Mouse (Mus musculus): ENCODE measurements around the gene Psors1c2. TPM values are rescaled to one million over a fixed set of nuclear protein-coding genes. Genes with fewer than 3 reads are reported as not detected.

The Psors1c2 gene
- polyA plus RNA-seq, 1 experiment from 2014 or later, result 1.1 TPM

GRCm38 (mm10) chr17:35549437-35550142 is 16.6 kb downstream of the Psors1c2 start:
- Histone ChIP-seq H3K27ac (no peak overlapping the region), H3K9me3 (no peaks in the 10 kb centered on the region), H3K36me3 (no peaks in the 10 kb centered on the region), H3K9ac (replicated peaks) (no peak overlapping the region), H3K27me3 (no peaks in the 10 kb centered on the region), H3K4me2 (replicated peaks) (no peak overlapping the region), H3K4me3 (replicated peaks) (no peak overlapping the region), H3K4me1 (replicated peaks) (0 out of 2 replicates have a peak, but pooled peaks cover 5% of the 10 kb centered on the region)
- 50% methylated on average over 15 of the region's 15 CpGs for WGBS
- no peak for ATAC-seq

- Histone ChIP-seq H3K36me3 (no peaks in the 10 kb centered on the region), H3K27me3 (no peaks in the 10 kb centered on the region), H3K27ac (no peak overlapping the region), H3K4me2 (replicated peaks) (no peak overlapping the region), H3K9me3 (no peaks in the 10 kb centered on the region), H3K4me1 (replicated peaks) (0 out of 2 replicates have a peak, but pooled peaks cover 5% of the 10 kb centered on the region), H3K4me3 (replicated peaks) (no peak overlapping the region), H3K9ac (replicated peaks) (no peak overlapping the region)
- WGBS, result 95% methylated on average over 4 of the region's 4 CpGs
- ATAC-seq, result no peak
Observed at GRCm38 (mm10) chr17:35550143-35550494, 17.1 kb downstream of the Psors1c2 start.

- no peaks in the 10 kb centered on the region for H3K9me3 ChIP-seq
- H3K4me3 ChIP-seq (replicated peaks), result no peak overlapping the region
- no peak overlapping the region for H3K27ac ChIP-seq
- H3K4me1 ChIP-seq (replicated peaks), result 0 out of 2 replicates have a peak, but pooled peaks cover 5% of the 10 kb centered on the region
- H3K9ac ChIP-seq (replicated peaks), result no peak overlapping the region
- WGBS, result 54% methylated on average over 8 of the region's 8 CpGs
- ATAC-seq, result no peak
- no peak overlapping the region for H3K4me2 ChIP-seq (replicated peaks)
- no peaks in the 10 kb centered on the region for H3K27me3 ChIP-seq
- no peaks in the 10 kb centered on the region for H3K36me3 ChIP-seq
Observed at GRCm38 (mm10) chr17:35550871-35551270, 17.9 kb downstream of the Psors1c2 start.

- H3K27me3 ChIP-seq, result no peaks in the 10 kb centered on the region
- H3K27ac ChIP-seq, result no peak within 1 kb of the TSS
- H3K9ac ChIP-seq (replicated peaks), result no peak within 1 kb of the TSS
- H3K36me3 ChIP-seq, result no peaks in the 10 kb centered on the region
- H3K4me3 ChIP-seq (replicated peaks), result no peak within 1 kb of the TSS
- no peaks in the 10 kb centered on the region for H3K9me3 ChIP-seq
- H3K4me1 ChIP-seq (replicated peaks), result no peaks in the 10 kb centered on the region
- 77% methylated on average over 10 of the region's 10 CpGs for WGBS
- H3K4me2 ChIP-seq (replicated peaks), result no peak within 1 kb of the TSS
- no peak for ATAC-seq
Observed at GRCm38 (mm10) chr17:35551881-35552414, 18.9 kb downstream of the Psors1c2 start, which contains the start of gene Cdsn. TSS of gene Cdsn (plus strand) at chr17:35552128.

- H3K27ac ChIP-seq, result no peak overlapping the region
- ATAC-seq, result no peak
Observed at GRCm38 (mm10) chr17:35554321-35554720, 21.3 kb downstream of the Psors1c2 start.

GRCm38 (mm10) chr17:35554761-35555397 is 21.9 kb downstream of the Psors1c2 start:
- 95% methylated on average over 18 of the region's 18 CpGs for WGBS
- H3K27ac ChIP-seq, result no peak overlapping the region
- ATAC-seq, result no peak
- H3K4me3 ChIP-seq (replicated peaks), result no peak overlapping the region
- no peaks in the 10 kb centered on the region for H3K36me3 ChIP-seq
- no peak overlapping the region for H3K9ac ChIP-seq (replicated peaks)
- no peaks in the 10 kb centered on the region for H3K9me3 ChIP-seq
- H3K4me1 ChIP-seq (replicated peaks), result no peaks in the 10 kb centered on the region
- H3K27me3 ChIP-seq, result no peaks in the 10 kb centered on the region
- H3K4me2 ChIP-seq (replicated peaks), result no peak overlapping the region

More at GRCm38 (mm10) chr17:35554321-35554720, 21.3 kb downstream of the Psors1c2 start:
- H3K4me3 ChIP-seq (replicated peaks), result no peak overlapping the region
- H3K36me3 ChIP-seq, result no peaks in the 10 kb centered on the region
- H3K9me3 ChIP-seq, result no peaks in the 10 kb centered on the region
- H3K4me2 ChIP-seq (replicated peaks), result no peak overlapping the region
- 83% methylated on average over 5 of the region's 5 CpGs for WGBS
- no peak overlapping the region for H3K9ac ChIP-seq (replicated peaks)
- no peaks in the 10 kb centered on the region for H3K4me1 ChIP-seq (replicated peaks)
- no peaks in the 10 kb centered on the region for H3K27me3 ChIP-seq

GRCm38 (mm10) chr17:35556186-35556765 is 23.3 kb downstream of the Psors1c2 start:
- Histone ChIP-seq H3K27ac (no peak overlapping the region), H3K4me1 (replicated peaks) (no peaks in the 10 kb centered on the region), H3K36me3 (no peaks in the 10 kb centered on the region), H3K4me2 (replicated peaks) (no peak overlapping the region), H3K9ac (replicated peaks) (no peak overlapping the region), H3K9me3 (no peaks in the 10 kb centered on the region), H3K4me3 (replicated peaks) (no peak overlapping the region), H3K27me3 (no peaks in the 10 kb centered on the region)
- 88% methylated on average over 13 of the region's 13 CpGs for WGBS
- ATAC-seq, result no peak

GRCm38 (mm10) chr17:35556812-35557211 is 23.8 kb downstream of the Psors1c2 start:
- 29% methylated on average over 5 of the region's 5 CpGs for WGBS
- H3K4me3 ChIP-seq (replicated peaks), result no peak overlapping the region

GRCm38 (mm10) chr17:35557351-35557750 is 24.4 kb downstream of the Psors1c2 start:
- H3K9ac ChIP-seq (replicated peaks), result no peak overlapping the region
- no peak overlapping the region for H3K4me3 ChIP-seq (replicated peaks)
- H3K27ac ChIP-seq, result no peak overlapping the region
- H3K27me3 ChIP-seq, result no peaks in the 10 kb centered on the region
- no peaks in the 10 kb centered on the region for H3K4me1 ChIP-seq (replicated peaks)
- no peak for ATAC-seq
- 81% methylated on average over 9 of the region's 9 CpGs for WGBS
- H3K36me3 ChIP-seq, result no peaks in the 10 kb centered on the region
- H3K4me2 ChIP-seq (replicated peaks), result no peak overlapping the region
- H3K9me3 ChIP-seq, result no peaks in the 10 kb centered on the region

More at GRCm38 (mm10) chr17:35556812-35557211, 23.8 kb downstream of the Psors1c2 start:
- no peak for ATAC-seq
- Histone ChIP-seq H3K27me3 (no peaks in the 10 kb centered on the region), H3K9me3 (no peaks in the 10 kb centered on the region), H3K27ac (no peak overlapping the region), H3K9ac (replicated peaks) (no peak overlapping the region), H3K36me3 (no peaks in the 10 kb centered on the region), H3K4me1 (replicated peaks) (no peaks in the 10 kb centered on the region), H3K4me2 (replicated peaks) (no peak overlapping the region)

GRCm38 (mm10) chr17:35558216-35558615 is 25.2 kb downstream of the Psors1c2 start:
- no peaks in the 10 kb centered on the region for H3K9me3 ChIP-seq
- H3K36me3 ChIP-seq, result no peaks in the 10 kb centered on the region
- no peak overlapping the region for H3K9ac ChIP-seq (replicated peaks)
- H3K27ac ChIP-seq, result no peak overlapping the region
- H3K4me1 ChIP-seq (replicated peaks), result no peaks in the 10 kb centered on the region
- H3K4me3 ChIP-seq (replicated peaks), result no peak overlapping the region
- no peaks in the 10 kb centered on the region for H3K27me3 ChIP-seq
- no peak overlapping the region for H3K4me2 ChIP-seq (replicated peaks)
- 66% methylated on average over 8 of the region's 8 CpGs for WGBS
- ATAC-seq, result no peak

GRCm38 (mm10) chr17:35567150-35567549 is 34.1 kb downstream of the Psors1c2 start, which contains the start of gene 2300002M23Rik:
TSS of gene 2300002M23Rik (plus strand) at chr17:35567450.
- H3K9me3 ChIP-seq, result no peaks in the 10 kb centered on the region
- H3K4me1 ChIP-seq (replicated peaks), result peaks cover 17% of the 10 kb centered on the region
- H3K27me3 ChIP-seq, result peaks cover 20% of the 10 kb centered on the region
- 68% methylated on average over 3 of the region's 3 CpGs for WGBS
- no peak for ATAC-seq
- no peak within 1 kb of the TSS for H3K9ac ChIP-seq (replicated peaks)
- H3K4me2 ChIP-seq (replicated peaks), result no peak within 1 kb of the TSS
- H3K27ac ChIP-seq, result no peak within 1 kb of the TSS
- no peaks in the 10 kb centered on the region for H3K36me3 ChIP-seq
- no peak within 1 kb of the TSS for H3K4me3 ChIP-seq (replicated peaks)

- no peak overlapping the region for H3K4me3 ChIP-seq (replicated peaks)
- peaks cover 17% of the 10 kb centered on the region for H3K4me1 ChIP-seq (replicated peaks)
- H3K27ac ChIP-seq, result no peak overlapping the region
- peaks cover 20% of the 10 kb centered on the region for H3K27me3 ChIP-seq
- no peaks in the 10 kb centered on the region for H3K36me3 ChIP-seq
- 19% methylated on average over 9 of the region's 9 CpGs for WGBS
- no peak overlapping the region for H3K9ac ChIP-seq (replicated peaks)
- ATAC-seq, result no peak
- no peak overlapping the region for H3K4me2 ChIP-seq (replicated peaks)
- H3K9me3 ChIP-seq, result no peaks in the 10 kb centered on the region
Observed at GRCm38 (mm10) chr17:35567767-35568166, 34.8 kb downstream of the Psors1c2 start.

Measured in midbrain, embryonic 13.5 days (tissue).